Mouse (Mus musculus) monocyte, adult 5-6 weeks (primary cell): ENCODE results near the gene Sec14l3. TPM values are rescaled to one million over a fixed set of nuclear protein-coding genes. Genes with fewer than 3 reads are reported as not detected.

Experiments used
- ATAC-seq: fragments of 153-309, 156-312 bp; replicated peaks from 2 replicates; pipeline ENCODE4 v1.8.0; 2017; ENCODE audit warnings: mild to moderate bottlenecking; ENCODE audit not compliant: low TSS enrichment, insufficient number of reproducible peaks, severe bottlenecking, poor library complexity, low FRiP score
- total RNA-seq: library from RNA; stranded (forward); fragments of 200-1000, 200-491, 200-594 nt; gene quantifications from 3 replicates; pipeline ENCODE4 v1.2.3, GENCODE M21; 2017

The Sec14l3 gene
- total RNA-seq, 1 experiment from 2014 or later, result not detected

- no peak for ATAC-seq
Observed at GRCm38 (mm10) chr11:4047766-4048165, 16.9 kb upstream of the Sec14l3 start.

DNA sequence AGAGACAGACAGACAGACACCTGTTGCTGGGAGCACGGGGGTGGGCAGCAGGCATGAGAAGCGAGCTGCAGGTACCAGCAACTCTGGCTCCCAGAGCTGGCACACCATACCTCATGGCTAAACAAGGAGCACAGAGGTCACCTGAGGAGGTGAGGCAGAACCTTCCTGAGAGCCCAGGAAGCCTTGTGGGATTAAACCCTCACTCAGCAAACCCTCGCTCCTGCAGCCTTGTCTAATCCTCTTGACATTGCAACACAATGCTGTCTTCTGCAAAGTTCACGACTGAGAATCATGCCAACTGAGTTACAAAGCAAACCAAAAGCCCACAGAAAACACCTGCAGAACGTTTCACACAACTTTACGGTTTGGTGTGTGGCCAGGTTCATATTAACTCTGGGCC is 16.2 kb upstream of the Sec14l3 start:
- ATAC-seq, result no peak

GRCm38 (mm10) chr11:4053586-4053985 is 11.1 kb upstream of the Sec14l3 start:
- ATAC-seq, result peak; percentile 61; the same call in 1 of the 2 replicates

DNA sequence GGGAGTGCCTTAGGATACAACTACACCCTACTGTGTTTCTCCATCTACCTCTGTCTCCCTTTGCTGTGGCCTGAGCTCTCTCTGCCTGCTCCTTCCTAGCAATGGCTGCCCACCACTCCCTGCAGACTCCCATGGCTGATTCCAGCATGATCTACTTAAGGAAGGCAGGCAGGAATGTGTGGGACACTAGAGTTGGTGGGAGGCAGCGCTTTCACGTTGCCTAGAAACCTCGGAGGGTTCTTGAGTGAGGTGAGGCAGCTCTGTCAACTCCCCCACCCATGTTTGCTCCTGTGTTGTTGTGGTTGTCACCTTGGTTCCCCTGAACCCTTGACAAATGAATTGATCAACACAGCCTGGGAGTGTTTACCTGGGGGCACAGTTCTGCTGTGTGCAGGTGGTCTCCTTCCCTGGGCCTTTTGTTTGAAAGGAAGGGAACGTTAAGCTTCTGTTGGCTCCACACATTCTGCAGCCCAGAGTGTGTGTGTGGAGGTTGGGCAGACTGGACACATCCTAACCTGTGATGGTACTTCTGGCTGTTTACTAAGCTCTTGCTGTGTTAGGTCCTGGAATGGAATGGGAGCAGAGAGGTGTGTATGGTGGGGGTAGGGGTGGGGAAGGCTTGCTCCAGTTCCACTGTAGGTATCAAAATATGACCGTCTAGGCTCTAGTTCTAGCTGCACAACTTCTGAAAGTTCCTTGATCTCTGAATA is 3.6 kb upstream of the Sec14l3 start:
- no peak for ATAC-seq

DNA sequence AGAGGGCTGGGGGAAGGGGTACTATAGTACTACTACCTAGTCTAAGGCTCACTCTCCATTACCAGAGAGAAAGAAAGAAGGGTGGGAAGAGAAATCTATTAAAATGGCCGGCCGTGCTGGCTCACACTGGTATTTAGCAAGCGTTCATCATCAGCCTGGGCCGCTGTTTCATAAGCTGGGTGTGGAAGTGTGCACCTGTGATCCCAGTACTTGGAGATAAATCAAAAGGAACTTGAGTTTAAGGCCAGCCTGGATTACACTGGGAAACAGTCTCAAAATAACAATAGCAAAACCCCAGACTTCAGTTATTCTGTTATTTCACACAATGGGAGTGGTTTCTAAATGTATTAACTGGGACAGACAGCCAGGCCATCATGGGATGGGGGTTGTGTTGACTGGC is 2.1 kb upstream of the Sec14l3 start:
- no peak for ATAC-seq

GRCm38 (mm10) chr11:4062981-4063380 is 1.7 kb upstream of the Sec14l3 start:
- no peak for ATAC-seq

- ATAC-seq, result no peak
Observed at GRCm38 (mm10) chr11:4069664-4070063, 5.0 kb downstream of the Sec14l3 start.

DNA sequence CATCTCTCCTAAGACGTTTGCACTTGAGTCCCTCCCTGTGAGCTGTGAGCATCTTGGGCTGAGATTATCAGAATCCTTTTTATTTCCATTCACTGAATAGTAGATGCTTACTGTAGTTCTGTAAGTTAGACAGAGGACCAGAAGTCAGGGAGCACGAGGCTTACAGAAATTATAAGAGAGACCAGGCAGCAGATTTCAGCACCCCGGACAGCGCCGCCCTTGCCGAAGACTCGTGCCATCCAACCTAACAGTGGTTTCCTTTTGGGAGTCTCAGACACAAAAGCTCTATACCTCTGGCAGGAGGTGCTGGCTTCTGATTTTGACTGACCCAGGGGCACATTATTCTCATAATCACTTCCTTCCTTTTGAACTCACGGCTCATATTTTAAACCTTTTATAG is 12.0 kb downstream of the Sec14l3 start:
- ATAC-seq, result no peak

DNA sequence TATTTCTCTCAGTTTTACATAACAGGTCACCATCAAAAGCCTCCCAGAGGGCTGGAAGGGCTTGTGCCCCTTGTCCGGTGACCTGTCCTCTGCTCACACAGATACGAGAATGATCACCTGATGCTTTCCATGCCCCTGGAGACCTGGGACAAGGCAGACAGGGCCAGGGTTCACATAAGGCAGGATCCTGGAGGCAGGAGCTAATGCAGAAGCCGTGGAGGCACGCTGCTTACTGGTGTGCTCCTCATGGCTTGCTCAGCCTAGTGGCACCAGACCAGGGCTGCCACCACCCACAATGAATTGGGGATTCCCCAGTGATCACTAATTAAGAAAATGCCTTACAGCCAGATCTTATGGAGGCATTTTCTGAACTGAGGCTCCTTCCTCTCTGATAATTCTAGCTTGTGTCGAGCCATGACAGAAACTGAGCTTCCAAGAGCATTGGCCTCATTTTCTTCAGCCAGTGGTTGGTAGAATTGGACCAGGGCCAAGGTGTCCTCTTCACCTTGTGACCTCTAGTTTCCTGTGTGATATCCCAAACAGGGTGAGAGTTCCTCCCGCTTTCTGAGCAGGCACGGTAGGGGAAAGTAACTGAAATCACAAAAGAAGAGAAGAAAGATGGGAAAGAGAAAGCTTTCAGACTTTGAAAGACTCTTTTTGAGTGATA is 13.8 kb downstream of the Sec14l3 start:
- no peak for ATAC-seq

GRCm38 (mm10) chr11:4080219-4080618 is 15.6 kb downstream of the Sec14l3 start:
- ATAC-seq, result peak; percentile 71

DNA sequence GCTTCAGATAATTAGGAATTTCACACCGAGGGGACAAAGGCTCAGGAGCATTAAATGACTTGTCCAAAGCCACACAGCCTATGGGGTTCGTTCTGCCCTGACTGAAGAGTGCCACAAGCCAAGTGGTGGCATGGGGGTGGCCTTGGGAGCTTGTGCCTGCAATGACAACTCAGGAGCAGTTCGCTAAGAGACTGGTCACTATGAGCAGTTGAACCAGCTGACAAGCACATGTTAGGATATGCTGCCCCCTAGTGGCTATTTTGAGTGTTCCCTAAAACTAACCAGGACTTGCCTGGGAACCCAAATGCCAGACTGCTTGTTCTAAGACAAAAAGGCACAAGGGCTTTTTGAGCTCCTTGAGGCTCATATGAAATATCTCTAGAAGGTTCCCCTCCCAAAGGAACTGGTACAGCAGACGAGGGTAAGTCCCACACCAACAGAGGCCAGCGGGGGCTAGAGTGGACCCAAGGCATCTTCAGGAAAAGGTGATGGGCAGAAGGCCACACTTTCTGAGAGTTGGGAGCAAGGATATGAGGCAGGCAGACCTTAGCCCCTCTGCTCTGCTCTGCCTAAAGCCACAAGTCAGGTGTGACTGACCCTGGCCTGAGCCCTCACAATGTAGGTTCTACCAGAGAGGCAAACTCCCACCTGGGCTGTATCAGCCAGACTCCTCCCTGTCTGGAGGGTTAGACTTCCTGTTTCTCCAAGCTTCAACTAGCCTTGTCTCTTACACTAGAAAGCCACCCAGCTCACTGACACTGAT is 18.9 kb downstream of the Sec14l3 start:
- 0 out of 2 replicates have a peak, but pooled peaks have one; percentile 40 for ATAC-seq

- ATAC-seq, result no peak
Observed at GRCm38 (mm10) chr11:4086246-4086645, 21.6 kb downstream of the Sec14l3 start.

DNA sequence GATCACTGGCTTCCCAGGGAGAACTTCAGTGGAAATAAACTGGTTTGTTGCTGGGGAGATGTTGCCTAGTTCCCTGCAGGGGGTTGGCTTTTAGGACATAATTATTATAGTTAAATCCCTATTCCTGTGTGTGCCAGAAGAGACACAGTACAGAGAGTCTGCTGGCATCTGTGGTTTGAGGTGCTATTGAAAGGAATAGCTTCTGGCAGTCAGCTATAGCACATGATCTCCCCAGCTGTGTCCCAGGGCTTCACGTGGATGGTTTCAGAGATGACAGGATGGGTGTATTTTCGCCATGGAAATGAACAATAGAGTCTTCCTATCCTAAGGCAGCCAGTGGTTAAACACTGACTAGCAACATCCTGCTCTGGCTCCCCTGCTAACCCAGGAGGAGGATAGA is 22.6 kb downstream of the Sec14l3 start:
- no peak for ATAC-seq

GRCm38 (mm10) chr11:4093459-4094377 is 29.1 kb downstream of the Sec14l3 start:
- ATAC-seq, result no peak

DNA sequence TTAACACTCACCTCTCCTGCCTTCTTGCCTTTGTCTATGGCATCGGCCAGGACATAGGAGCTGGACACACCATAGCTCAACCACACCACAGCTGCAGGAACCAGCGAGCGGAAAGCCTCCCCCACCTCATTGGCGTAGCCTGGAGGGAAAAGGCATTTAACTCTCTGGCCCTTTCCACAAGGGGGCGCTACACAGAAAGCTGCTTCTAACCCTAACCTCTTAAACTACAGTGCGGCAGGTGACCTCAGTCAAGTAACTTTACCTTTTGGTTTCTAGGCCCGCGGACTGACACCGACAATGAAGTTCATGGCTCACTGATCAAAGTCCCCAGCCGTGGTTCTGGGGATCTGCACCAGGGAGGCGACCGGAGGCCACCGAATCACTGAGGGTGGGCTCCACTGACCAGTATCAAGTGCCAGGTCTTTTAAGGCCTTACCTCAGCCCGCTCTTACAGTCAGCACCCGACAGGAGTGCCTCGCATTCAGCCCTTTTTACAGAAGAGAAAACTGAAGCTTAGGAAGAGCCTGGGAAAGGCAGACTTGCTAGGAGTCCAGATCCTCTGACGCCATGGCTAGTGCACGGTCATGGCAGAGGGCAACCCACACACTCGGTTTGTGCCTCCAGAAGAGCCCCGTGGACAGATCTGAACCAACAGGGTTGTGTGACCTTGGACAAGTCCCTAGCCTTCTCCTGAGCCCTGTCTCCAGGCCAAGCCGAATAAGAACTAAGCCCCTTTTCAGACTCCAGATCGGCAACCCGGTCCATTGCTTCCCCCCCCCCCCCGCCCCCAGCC is 29.9 kb downstream of the Sec14l3 start:
- ATAC-seq, result 0 out of 2 replicates have a peak, but pooled peaks have one; percentile 7

GRCm38 (mm10) chr11:4095171-4096053 is 30.8 kb downstream of the Sec14l3 start, which contains the start of gene Mtfp1:
TSS of gene Mtfp1 (minus strand) at chr11:4095445.
- ATAC-seq, result no peak
